Comparison of ENCODE assay signal across 8 mouse cellular contexts in genomic region chr3:100993718-100994117, GRCm38 (mm10). TPM values are rescaled to one million over a fixed set of nuclear protein-coding genes. Genes with fewer than 3 reads are reported as not detected.
DNase-seq lines count a peak whose midpoint lies in the region; ATAC-seq lines count a peak whose summit lies in the region.

No protein-coding gene starts in this region.

- peak; percentile 22 for DNase-seq in CD4-positive helper T cell, adult 2 months (ENCODE audit: low read depth, low spot score)
- peak; percentile 40 to 62 for DNase-seq in heart, postnatal 36 days
- peak; percentile 61 for DNase-seq in lung, postnatal 25 days (ENCODE audit: low spot score)
- DNase-seq in embryo, embryonic 11 days = no peak
- DNase-seq in cerebellum, adult 11 months = no peak
- no peak for DNase-seq in cerebellum, postnatal 25 days

- H3K4me2 ChIP-seq in intestine, embryonic 15.5 days (replicated peaks) = no peak overlapping the region

- WGBS in intestine, embryonic 15.5 days = 52% methylated on average over 15 of the region's 15 CpGs

- no peaks in the 10 kb centered on the region for H3K9me3 ChIP-seq in intestine, embryonic 15.5 days

- no peak overlapping the region for H3K4me3 ChIP-seq in intestine, embryonic 15.5 days (replicated peaks)

- no peaks in the 10 kb centered on the region for H3K36me3 ChIP-seq in intestine, embryonic 15.5 days

- ATAC-seq in CD4-positive, CD25-positive, alpha-beta regulatory T cell, adult 4 months = peak; percentile 58
- no peak for ATAC-seq in intestine, embryonic 15.5 days

- intact Hi-C loops in heart, postnatal 36 days (cut with DNase I) = no loop called here

- no peaks in the 10 kb centered on the region for H3K27me3 ChIP-seq in intestine, embryonic 15.5 days (replicated peaks)

- no peak overlapping the region for H3K9ac ChIP-seq in intestine, embryonic 15.5 days

- H3K4me1 ChIP-seq in intestine, embryonic 15.5 days (replicated peaks) = peaks cover 3% of the 10 kb centered on the region; the same call in 1 of the 2 replicates

- no peak overlapping the region for H3K27ac ChIP-seq in intestine, embryonic 15.5 days

RNA-seq across cellular contexts. Expression of gene Ttf2, which starts 24.3 kb away (rescaled TPM):
- polyA plus RNA-seq in CD4-positive, CD25-positive, alpha-beta regulatory T cell, adult 4 months (2017; shearing (Covaris generic)) = 10 to 100 TPM; 12.8 to 19.0 TPM
- total RNA-seq in heart, postnatal 36 days (2021) = 1 to 10 TPM; 2.2 to 2.6 TPM
- polyA plus RNA-seq in intestine, embryonic 15.5 days (2015; fragmentation: Nextera tagmentation; extraction: Ambion mirVana) = 12.6 and 13.1 TPM in 2 replicates

RNA-seq across cellular contexts. Expression of gene Cd101, which starts 35.6 kb away (rescaled TPM):
- 10 to 100 TPM; 19.4 to 43.3 TPM for polyA plus RNA-seq in CD4-positive, CD25-positive, alpha-beta regulatory T cell, adult 4 months (2017; shearing (Covaris generic))
- under 1 TPM; 0.24 to 0.25 TPM for total RNA-seq in heart, postnatal 36 days (2021)
- polyA plus RNA-seq in intestine, embryonic 15.5 days (2015; fragmentation: Nextera tagmentation; extraction: Ambion mirVana) = 0.05 TPM in 1 of 2 replicates, not detected in the other

Comparison
In these comparisons a context has a peak if more than half of its experiments do, and no peak if none do; other contexts are left out.
1. DNase-seq: peak in CD4-positive helper T cell, adult 2 months (single experiment), heart, postnatal 36 days (2 of 2) and lung, postnatal 25 days (single experiment); none in embryo, embryonic 11 days (single experiment), cerebellum, adult 11 months (single experiment) and cerebellum, postnatal 25 days (0 of 2).
2. RNA of gene Cd101, which starts 35.6 kb away (polyA plus RNA-seq): 19.4 to 43.3 TPM in CD4-positive, CD25-positive, alpha-beta regulatory T cell, adult 4 months; 0.05 TPM in intestine, embryonic 15.5 days; every median in the first group is over 10 times any median in the second.